Mouse (Mus musculus) kidney, adult 11 months (tissue): ENCODE results near the gene Agfg2.
A peak's percentile ranks its signal among the peaks of the same experiment; 100 is the strongest.

ENCODE experiments used
- DNase-seq: peaks from one replicate; pipeline ENCODE4 v3.0.0; 2022

Gene Agfg2

GRCm38 (mm10) chr5:137682526-137682925 is 2.0 kb downstream of the Agfg2 start:
- no peak for DNase-seq

GRCm38 (mm10) chr5:137679726-137680125 is 4.8 kb downstream of the Agfg2 start:
- DNase-seq, result no peak

- peak; percentile 62 for DNase-seq
These were observed 5.8 kb downstream of the Agfg2 start for GRCm38 (mm10) chr5:137678736-137679135.

GRCm38 (mm10) chr5:137677859-137678258 is 6.7 kb downstream of the Agfg2 start:
- DNase-seq, result no peak

GRCm38 (mm10) chr5:137674786-137675185 is 9.7 kb downstream of the Agfg2 start:
- peak; percentile 52 for DNase-seq

GRCm38 (mm10) chr5:137673015-137673414 is 11.5 kb downstream of the Agfg2 start:
- no peak for DNase-seq

- no peak for DNase-seq
These were observed 12.2 kb downstream of the Agfg2 start for GRCm38 (mm10) chr5:137672361-137672760.

- DNase-seq, result peak; percentile 89
These were observed 12.9 kb downstream of the Agfg2 start for GRCm38 (mm10) chr5:137671443-137672240.

GRCm38 (mm10) chr5:137670240-137670639 is 14.3 kb downstream of the Agfg2 start:
- DNase-seq, result no peak

- DNase-seq, result no peak
These were observed 15.6 kb downstream of the Agfg2 start for GRCm38 (mm10) chr5:137668971-137669370.

- DNase-seq, result no peak
These were observed 21.5 kb downstream of the Agfg2 start for GRCm38 (mm10) chr5:137663057-137663456.

- DNase-seq, result no peak
These were observed 24.4 kb downstream of the Agfg2 start for GRCm38 (mm10) chr5:137660064-137660688.

GRCm38 (mm10) chr5:137656977-137657376 is 27.5 kb downstream of the Agfg2 start:
- peak; percentile 88 for DNase-seq

- DNase-seq, result no peak
These were observed 29.8 kb downstream of the Agfg2 start for GRCm38 (mm10) chr5:137654746-137655145.

GRCm38 (mm10) chr5:137653366-137653765 is 31.2 kb downstream of the Agfg2 start:
- no peak for DNase-seq

- DNase-seq, result peak; percentile 52
These were observed 32.1 kb downstream of the Agfg2 start for GRCm38 (mm10) chr5:137652474-137652873.

GRCm38 (mm10) chr5:137649669-137650571 is 34.6 kb downstream of the Agfg2 start:
- no peak for DNase-seq

- DNase-seq, result no peak
These were observed 35.3 kb downstream of the Agfg2 start for GRCm38 (mm10) chr5:137649251-137649650.

- no peak for DNase-seq
These were observed 36.5 kb downstream of the Agfg2 start for GRCm38 (mm10) chr5:137647827-137648601.

- peak; percentile 59 for DNase-seq
These were observed 38.9 kb downstream of the Agfg2 start, which contains the start of gene Irs3 for GRCm38 (mm10) chr5:137645652-137646091. Gene Irs3, minus strand, starts transcription at chr5:137645714.

- DNase-seq, result no peak
These were observed 39.4 kb downstream of the Agfg2 start for GRCm38 (mm10) chr5:137645091-137645651.

- no peak for DNase-seq
These were observed 40.0 kb downstream of the Agfg2 start for GRCm38 (mm10) chr5:137644484-137644883.
